Comparison of ENCODE assay signal across 8 mouse cellular contexts in the genomic region with DNA sequence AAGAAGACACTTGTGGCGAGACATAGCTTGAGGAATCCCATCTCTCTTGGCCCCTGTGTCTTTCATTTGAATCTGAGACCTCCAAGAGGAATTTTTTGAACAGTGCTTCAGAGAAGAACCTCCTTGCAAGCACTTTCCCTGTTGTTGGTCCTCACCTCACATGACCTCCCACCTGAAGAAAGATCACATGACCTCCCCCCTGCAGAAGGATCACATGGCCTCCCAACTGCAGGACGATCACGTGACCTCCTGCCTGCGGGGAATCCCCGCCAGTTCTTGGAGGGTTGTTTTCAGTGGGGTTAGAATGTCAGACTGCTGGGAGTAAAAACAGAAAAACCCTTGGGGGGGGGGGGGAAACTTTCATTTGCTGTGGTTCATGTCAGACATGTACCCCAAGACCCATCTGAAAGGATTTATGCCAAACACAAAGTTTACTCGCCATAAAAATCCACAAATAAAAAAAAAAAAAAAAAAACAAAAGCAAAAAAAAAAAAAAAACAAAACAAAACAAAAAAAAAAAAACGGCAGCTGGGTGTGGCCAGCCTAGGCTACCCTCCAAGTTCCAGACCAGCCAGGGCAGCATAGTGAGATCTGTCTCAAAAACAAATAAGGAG.
DNase-seq lines count a peak whose midpoint lies in the region; ATAC-seq and TF ChIP-seq lines count a peak whose summit lies in the region.

No protein-coding gene starts in this region.

- H3K9me3 ChIP-seq in ES-Bruce4 (replicated peaks; ENCODE audit: control insufficient read depth, insufficient read depth, low read length, poor library complexity, severe bottlenecking) = no peaks in the 10 kb centered on the region
- H3K9me3 ChIP-seq in hindbrain, postnatal 0 days (ENCODE audit: low read length) = no peaks in the 10 kb centered on the region

- H3K4me1 ChIP-seq in ES-Bruce4 (ENCODE audit: control insufficient read depth, insufficient read depth, low read length) = no peaks in the 10 kb centered on the region
- no peaks in the 10 kb centered on the region for H3K4me1 ChIP-seq in hindbrain, postnatal 0 days (ENCODE audit: insufficient read depth, low read length)

- peak; percentile 18 for TF ChIP-seq POLR2A in ES-Bruce4 (IDR thresholded peaks at IDR 0.05; ENCODE audit: insufficient read depth, low read length)

- DNase-seq in adrenal gland, postnatal 14 days = peak; percentile 28
- DNase-seq in adrenal gland, adult 8-10 months = no peak
- peak; percentile 36 for DNase-seq in hindbrain, postnatal 0 days (ENCODE audit: low spot score)
- DNase-seq in lung, postnatal 36 days = peak; percentile 38
- DNase-seq in testis, postnatal 10 days (ENCODE audit: low spot score) = no peak
- DNase-seq in testis, postnatal 14 days (ENCODE audit: low spot score) = no peak
- DNase-seq in urinary bladder, postnatal 25 days (ENCODE audit: low spot score) = no peak

- no peaks in the 10 kb centered on the region for H3K36me3 ChIP-seq in ES-Bruce4 (ENCODE audit: control insufficient read depth, insufficient read depth, low read length, poor library complexity, severe bottlenecking)
- no peaks in the 10 kb centered on the region for H3K36me3 ChIP-seq in hindbrain, postnatal 0 days (ENCODE audit: insufficient read depth, low read length)

- no peak overlapping the region for H3K4me3 ChIP-seq in ES-Bruce4 (ENCODE audit: low read depth, low read length)
- no peak overlapping the region for H3K4me3 ChIP-seq in hindbrain, postnatal 0 days (ENCODE audit: low read length)

- no peak overlapping the region for H3K9ac ChIP-seq in ES-Bruce4 (ENCODE audit: low read depth, poor library complexity, severe bottlenecking)
- no peak overlapping the region for H3K9ac ChIP-seq in hindbrain, postnatal 0 days (replicated peaks; ENCODE audit: low read length)

- no peak for ATAC-seq in hindbrain, postnatal 0 days

- no peaks in the 10 kb centered on the region for H3K27me3 ChIP-seq in ES-Bruce4 (ENCODE audit: control insufficient read depth, insufficient read depth, low read length, poor library complexity, severe bottlenecking)
- H3K27me3 ChIP-seq in hindbrain, postnatal 0 days (ENCODE audit: insufficient read depth, low read length) = no peaks in the 10 kb centered on the region

- 17% methylated on average over 7 of the region's 7 CpGs for WGBS in hindbrain, postnatal 0 days

- TF ChIP-seq EP300 in ES-Bruce4 (IDR thresholded peaks at IDR 0.05; ENCODE audit: insufficient read depth, low read depth, low read length) = peak; percentile 96

- TF ChIP-seq CTCF in ES-Bruce4 (IDR thresholded peaks at IDR 0.05; ENCODE audit: low read depth, low read length) = no peak
- no peak for TF ChIP-seq CTCF in hindbrain, postnatal 0 days (IDR thresholded peaks at IDR 0.05; ENCODE audit: low read depth)

- no peak overlapping the region for H3K4me2 ChIP-seq in hindbrain, postnatal 0 days (ENCODE audit: low read depth, low read length)

- H3K27ac ChIP-seq in ES-Bruce4 (ENCODE audit: insufficient read depth, low read length) = peak overlapping the region; percentile 3; the same call in 1 of the 2 replicates
- H3K27ac ChIP-seq in hindbrain, postnatal 0 days = no peak overlapping the region

Comparison
In these comparisons a context has a peak if more than half of its experiments do, and no peak if none do; other contexts are left out.
1. DNase-seq: peak in adrenal gland, postnatal 14 days (single experiment), hindbrain, postnatal 0 days (single experiment) and lung, postnatal 36 days (single experiment); none in adrenal gland, adult 8-10 months (single experiment), testis, postnatal 10 days (single experiment), testis, postnatal 14 days (single experiment) and urinary bladder, postnatal 25 days (single experiment).